Mouse (Mus musculus) liver, postnatal 0 days (tissue): ENCODE results near the gene Fbxl3.

Source experiments
- CTCF ChIP-seq: sonication (generic); IDR thresholded peaks from 2 replicates; pipeline ENCODE4 v1.5.1; 2016; ENCODE audit warnings: antibody characterized with exemption, low read depth
- EP300 ChIP-seq: IDR thresholded peaks from 2 replicates; pipeline ENCODE4 v1.6.1; 2016; ENCODE audit warnings: antibody characterized with exemption, low read depth, mild to moderate bottlenecking

DNA sequence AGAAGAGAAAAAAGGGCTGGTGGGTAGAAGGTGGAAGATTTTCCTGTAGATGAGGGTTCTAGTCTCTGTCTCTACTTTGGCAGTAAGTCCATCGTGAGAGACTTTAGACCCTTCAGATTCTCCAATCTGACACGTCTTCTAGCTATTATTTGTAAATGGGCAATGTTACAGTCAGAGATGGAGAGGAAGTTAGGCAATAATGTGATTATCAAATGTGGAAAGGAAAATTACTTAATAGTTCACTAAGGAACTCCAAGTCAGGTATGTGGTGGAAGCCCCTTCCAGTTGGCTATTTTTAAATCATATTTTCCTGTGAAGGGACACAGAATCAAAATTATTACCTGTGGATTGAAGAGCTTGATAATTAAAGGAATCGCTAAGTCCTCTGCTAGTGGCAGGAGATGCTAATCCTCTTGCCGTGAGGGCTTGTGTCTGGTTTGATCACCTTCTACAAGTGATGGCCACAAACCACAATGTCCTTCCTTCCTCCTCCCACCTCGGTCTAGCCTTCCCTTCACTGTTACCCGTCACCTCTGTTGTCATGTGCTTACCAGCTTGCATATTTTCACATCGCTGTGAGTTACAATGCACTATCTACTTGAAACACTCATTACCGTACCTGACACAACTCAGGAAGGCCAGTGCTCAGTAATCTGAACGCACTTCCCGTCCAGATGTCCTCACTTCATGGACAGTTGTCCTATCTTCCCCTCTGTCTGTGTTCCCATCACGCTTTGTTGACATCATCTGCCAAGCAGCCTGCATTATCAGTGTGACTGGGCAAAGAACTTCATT lies 50.9 kb downstream of the Fbxl3 start:
- TF ChIP-seq CTCF: no peak
- peak; percentile 87 for TF ChIP-seq EP300
